Mouse (Mus musculus) kidney, adult 10 weeks (tissue): ENCODE measurements around the gene Slc37a2. TPM values are rescaled to one million over a fixed set of nuclear protein-coding genes. Genes with fewer than 3 reads are reported as not detected.

Experiments
- polyA plus RNA-seq: library from polyadenylated mRNA; stranded (reverse); fragments of 350-450 nt; fragmentation: Illumina TruSeq; extraction: RNeasy Lipid Tissue Mini Kit (QIAGEN cat#74804); gene quantifications from one replicate; pipeline ENCODE4 v1.2.3, GENCODE M21; 2014; ENCODE audit warnings: low read depth, low replicate concordance

Slc37a2 gene
- polyA plus RNA-seq, result 1.4 TPM

DNA sequence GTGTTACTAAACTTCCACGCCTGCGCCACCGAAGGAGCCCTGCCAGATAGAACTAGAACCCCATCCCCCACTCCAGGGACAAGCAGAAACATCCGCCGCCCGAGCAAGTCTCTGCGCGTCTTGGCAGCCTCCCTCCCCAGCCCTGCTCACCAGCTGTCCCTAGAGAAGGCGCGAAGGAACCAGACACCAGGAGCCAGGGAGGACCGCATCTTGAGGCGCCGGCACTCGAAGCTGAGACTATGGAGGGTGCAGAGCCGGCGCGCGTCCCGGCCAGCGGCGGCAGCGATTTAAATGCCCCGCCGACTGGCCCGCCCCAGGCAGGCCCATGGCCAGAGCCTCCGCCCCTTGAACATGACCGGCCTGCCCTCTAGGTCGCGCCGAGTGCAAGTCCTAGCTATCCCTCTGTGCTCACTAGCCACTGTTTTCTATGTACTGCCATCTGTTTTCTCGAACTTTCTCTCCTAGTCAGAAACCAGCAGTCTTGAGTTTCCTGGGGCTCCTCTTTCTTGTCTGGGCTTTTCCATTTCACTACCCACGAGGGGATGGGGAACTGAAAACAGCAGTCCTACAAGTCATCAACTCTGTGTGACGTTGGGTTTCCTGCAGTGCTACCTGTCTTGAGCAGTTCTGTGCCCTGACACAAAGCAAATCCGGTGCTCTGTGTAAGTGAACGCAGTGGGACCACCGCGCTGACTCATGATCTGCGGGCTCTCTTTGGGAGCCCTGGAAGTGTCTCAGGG lies at the start of gene Slc37a2:
Gene Slc37a2 (minus strand): TSS at position 590 of the 740 bp plus-strand sequence.

DNA sequence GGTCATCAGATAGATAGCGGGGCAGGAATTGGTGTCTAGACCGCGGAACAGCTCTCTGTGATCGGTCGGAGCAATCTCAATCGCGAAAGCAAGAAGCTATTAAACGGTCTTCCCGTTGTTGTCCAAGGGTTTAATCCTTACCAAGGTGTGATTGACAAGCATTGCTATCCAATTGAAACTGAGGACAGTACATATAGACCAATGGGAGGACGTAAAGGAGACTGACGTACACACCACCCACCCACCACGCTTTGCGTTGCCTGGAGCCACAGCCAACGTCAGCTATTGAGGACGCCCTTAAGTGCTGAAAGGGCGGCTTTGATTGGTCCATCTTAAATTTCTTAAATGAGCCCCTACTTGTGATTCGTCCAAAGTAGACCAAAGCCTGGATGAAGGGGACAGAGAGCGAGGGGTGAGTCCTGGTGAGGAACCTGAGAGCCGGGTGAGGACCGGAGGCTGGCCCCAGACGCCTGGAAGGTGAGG lies 47.6 kb downstream of the Slc37a2 start, which contains the start of gene Tmem218:
Gene Tmem218 (plus strand): TSS at position 295 of the 483 bp plus-strand sequence.

Other genes starting within 250 kb of the Slc37a2 start
- gene Pknox2, start 108.3 kb downstream of the Slc37a2 start, polyA plus RNA-seq, result 1.7 TPM
- gene Tmem218, start 47.5 kb downstream of the Slc37a2 start, polyA plus RNA-seq, result 10.4 TPM
- 4.8 TPM for gene Ccdc15, start 92.7 kb upstream of the Slc37a2 start, polyA plus RNA-seq
- not detected for gene Hepacam, start 111.6 kb upstream of the Slc37a2 start, polyA plus RNA-seq
- gene Robo4, start 146.2 kb upstream of the Slc37a2 start, polyA plus RNA-seq, result 1.3 TPM
- 0.44 TPM for gene Robo3, start 177.5 kb upstream of the Slc37a2 start, polyA plus RNA-seq
- gene Msantd2, start 233.6 kb upstream of the Slc37a2 start, polyA plus RNA-seq, result 25.3 TPM